Mouse (Mus musculus) ES-CJ7 (cell line): Measurements from ENCODE around the gene Ttbk2.

Experiments used
- DNase-seq: peaks from one replicate; pipeline ENCODE4 v3.0.0; 2011; ENCODE audit warnings: low read depth, low spot score

The Ttbk2 gene

GRCm38 (mm10) chr2:120850424-120851082 lies at the start of gene Ttbk2:
TSS of gene Ttbk2 (minus strand) at chr2:120850604.
- DNase-seq = peak; percentile 97

GRCm38 (mm10) chr2:120896361-120896760 lies 46.0 kb upstream of the Ttbk2 start:
- no peak for DNase-seq

GRCm38 (mm10) chr2:120887601-120888000 lies 37.2 kb upstream of the Ttbk2 start:
- DNase-seq = no peak

DNA sequence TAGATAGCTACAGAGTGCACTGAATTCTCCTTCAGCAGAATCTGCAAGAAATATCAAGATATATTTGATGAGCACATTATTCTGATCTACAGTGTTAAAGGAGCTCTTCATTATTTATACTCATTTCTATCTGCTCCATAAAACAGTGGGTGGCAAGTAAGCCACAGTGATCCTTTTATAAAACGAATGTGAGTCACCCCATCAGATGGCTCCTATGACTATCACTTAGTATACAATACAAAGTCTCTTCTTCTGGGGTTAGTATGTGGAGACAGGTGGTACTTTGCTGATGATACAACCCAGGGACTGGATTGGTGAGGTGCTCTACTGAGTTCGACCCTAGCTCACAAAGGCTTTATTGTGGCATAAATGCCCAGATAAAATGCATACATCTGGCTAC lies 22.8 kb upstream of the Ttbk2 start:
- DNase-seq = no peak

DNA sequence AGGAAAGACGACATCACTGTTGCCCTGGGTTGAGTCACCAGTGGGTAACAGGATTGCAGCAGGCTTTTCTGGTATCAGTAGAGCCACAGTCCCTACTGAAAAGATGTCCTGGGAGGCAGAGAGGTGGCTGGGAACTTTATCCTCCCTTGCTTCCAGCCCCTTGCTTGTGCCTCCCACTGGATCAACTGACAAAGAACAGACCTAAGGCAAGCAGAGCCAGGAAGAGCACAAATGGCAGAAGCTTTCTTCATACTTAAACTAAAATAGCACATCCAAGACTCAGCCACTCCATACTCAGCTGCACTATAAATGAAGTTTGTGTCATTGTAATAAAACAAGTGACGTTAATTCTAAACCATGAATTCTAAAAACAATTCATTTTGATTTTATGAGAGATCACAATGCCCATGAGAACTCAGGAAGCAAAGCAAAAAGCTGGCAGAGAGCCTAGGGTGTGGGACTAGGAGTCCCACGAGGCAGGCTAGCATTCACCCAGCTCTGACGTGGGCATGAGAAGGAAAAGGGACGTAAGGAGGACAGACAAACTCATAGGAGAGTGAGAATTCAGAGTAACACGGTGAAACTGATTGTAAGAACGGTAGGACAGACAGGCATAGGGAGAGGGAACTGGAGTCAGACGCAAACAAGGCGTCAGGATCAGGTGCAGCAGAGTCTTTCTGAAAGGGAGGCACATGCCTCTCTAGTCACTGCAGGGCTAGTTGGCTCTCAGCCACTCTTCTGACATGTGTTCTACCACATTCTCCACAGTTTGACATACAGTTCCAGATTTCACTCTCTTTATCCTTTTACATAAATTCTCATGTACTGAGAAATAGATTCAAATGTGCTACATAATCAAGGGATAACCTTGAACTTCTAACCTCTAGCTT lies 21.3 kb upstream of the Ttbk2 start:
- DNase-seq = no peak

GRCm38 (mm10) chr2:120867336-120867735 lies 16.9 kb upstream of the Ttbk2 start:
- no peak for DNase-seq

- DNase-seq = no peak
Measured at GRCm38 (mm10) chr2:120866561-120866960, 16.2 kb upstream of the Ttbk2 start.

DNA sequence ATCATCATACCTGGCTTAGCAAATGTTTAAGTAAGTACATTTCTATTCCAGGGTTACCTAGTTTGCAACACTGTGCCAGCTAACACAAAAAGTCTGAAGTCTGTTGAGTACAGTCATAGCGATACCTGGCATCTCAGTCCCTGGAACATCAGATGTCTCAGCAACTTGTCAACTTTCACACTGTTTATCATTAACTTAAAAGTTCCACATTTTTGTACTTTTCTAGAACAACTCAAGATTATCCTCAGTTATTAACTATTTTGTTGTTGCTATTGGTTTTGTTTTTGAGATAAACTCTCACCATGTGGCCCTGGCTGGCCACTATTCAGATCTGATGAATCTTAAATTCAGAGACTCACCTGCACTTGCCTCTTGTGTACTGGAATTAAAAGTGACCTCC lies 13.0 kb upstream of the Ttbk2 start:
- DNase-seq = no peak

DNA sequence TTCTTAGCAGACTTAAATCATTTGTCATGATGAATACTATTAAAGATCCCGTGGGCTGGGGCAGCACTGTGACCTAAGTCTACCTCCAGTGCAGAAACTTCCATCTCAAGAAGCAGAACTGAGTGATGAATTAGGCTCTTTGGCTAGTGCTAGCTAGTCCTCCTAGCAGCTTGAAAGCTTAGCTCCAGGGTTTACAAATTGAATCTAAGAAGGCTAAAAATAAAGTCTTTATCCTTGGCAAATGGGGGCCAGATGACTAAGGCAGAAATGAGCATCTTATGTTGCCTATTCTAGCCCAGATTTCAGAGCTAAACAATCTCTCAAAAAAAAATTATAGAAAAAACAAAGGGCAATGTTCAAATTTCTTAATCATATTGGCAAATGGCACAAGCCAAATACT lies 10.3 kb upstream of the Ttbk2 start:
- no peak for DNase-seq

DNA sequence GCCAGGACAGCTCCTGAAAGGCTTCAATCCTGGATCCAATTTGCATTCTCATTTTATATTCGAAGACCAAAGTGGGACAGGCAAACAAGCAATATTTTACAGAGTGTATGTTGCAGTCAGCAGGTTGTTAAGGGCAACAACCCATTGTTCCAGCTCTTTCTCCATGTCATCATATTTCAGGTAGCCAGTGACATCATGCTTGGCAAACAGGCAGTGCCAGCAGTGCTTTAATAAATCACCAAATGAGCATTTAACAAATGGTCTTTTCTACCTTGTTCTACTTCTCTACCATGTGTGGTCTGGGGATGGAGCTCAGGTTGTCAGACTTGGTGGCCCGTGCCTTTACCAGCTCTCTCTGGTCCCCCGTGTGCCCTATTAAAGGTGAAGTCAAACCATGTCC lies 7.7 kb upstream of the Ttbk2 start:
- no peak for DNase-seq

DNA sequence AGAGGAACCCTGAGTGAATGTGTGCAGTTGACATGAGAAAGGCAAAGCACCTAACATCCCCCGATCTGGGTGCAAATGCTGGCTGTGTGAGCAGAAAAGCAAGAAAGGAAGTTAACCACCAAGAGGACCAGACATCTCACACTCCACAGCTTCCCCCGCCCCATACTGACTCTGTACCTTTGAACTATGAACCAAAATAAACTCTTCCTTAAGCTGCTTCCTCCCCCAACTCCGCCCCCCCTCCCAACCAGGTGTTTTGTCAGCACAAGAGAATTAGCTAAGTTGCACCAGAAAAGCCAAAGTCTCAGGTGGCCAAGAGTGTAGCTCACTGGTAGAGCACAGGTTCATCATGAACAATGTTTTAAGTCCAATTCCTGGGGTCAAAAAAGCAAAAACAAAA lies 2.7 kb upstream of the Ttbk2 start:
- DNase-seq = no peak

DNA sequence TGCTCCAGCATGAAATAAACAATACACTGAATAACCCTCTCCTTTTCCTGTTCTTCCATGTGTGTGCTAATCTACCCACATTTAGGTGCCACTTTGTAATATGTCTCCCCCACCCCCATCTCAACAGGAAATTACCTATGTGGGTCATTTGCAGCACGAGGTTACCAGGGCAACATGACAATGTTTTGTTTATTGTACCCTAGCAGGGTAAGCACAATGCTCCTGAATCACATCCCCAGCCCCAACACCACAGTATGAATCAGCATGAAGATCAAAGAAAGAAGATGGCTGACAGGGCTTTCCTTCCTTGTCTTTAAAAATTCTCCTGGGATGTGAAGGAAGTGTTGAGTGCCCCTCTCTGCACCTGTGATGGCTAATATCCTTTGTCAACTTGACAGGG lies 2.2 kb upstream of the Ttbk2 start:
- DNase-seq = no peak

DNA sequence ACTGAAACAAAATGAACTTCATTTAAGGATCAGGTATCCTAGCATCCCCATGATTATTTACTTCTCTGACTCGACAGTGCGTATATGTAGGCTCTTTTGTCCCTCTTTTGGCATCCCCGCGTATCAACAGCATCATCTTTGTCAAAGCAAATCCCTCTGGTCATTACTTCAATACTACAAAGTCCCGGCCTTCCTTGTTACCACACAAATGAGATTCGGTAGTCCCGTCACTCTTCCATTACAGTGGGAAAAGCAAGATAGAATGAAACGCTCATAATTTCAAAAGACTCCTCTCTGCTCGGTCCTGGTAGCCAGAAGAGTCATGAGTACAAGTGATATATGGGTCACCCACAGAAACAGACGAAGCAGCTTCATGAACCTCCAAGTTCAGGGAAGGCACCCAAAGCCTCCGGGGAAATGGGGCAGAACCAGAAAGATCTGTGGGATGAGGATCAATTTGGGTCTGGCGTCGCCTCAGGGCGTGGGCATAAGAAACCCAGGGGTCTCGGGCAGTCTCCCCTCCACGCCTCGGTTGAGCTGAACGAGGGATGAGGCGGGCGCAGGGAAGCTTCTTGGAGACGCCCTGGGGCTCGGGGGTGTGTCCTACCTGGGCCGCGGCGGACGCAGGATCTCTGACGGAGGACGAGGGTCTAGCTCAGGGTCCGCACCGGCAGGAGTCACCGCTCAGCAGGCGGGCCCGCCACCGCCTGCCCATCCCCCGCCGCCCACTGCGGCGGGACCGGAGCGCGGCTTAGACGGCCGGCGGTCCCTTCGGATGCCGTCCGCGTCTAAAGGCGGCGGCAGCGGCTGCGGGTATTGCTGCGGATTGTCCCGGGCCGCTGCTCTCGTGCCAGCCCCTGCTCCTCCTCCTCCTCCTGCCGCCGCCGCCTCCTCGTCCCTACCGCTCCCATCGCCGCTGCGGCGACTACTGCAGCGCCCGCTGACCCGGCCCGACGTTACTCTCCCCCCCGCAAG lies 668 bp downstream of the Ttbk2 start, which contains the start of gene Cdan1:
Gene Cdan1, minus strand, starts transcription at position 680 of the 975 bp plus-strand sequence.
- peak; percentile 41 for DNase-seq

DNA sequence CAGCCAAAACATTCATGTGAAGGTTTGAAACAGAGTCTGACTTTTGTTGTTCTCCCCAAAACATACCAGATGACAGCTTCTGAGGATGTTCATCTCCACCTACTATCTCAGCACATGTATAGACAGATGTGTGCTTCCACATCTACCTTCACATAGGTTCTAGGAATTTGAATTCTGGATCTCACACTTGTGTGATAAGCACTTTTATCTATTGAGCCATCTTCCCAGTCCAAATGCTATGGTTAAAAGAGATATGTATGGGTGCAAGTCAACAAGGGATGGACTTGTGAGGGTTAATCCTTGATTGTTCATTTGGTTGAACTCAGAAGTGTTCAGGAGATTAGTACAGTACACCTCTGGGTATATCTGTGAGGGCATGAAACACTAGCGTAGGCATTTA lies 5.1 kb downstream of the Ttbk2 start:
- DNase-seq = no peak

DNA sequence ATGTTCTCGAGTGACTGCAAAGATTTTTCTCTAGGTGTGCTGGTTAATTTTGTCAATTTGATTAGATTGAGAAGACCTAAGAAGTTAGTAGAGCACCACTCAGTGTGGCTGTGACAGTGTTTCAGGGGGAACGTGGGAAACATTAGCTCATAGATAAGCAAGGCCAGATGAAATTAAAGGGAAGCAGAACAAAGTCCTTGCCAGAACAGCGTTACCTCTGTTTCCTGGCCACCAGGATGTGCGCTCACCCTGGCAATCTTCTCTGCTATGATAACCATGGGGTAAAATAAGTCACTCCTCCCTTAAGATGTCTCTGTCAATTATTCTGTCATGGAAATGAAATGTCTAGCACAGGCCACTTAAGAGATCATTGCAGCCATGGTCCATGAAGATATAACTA lies 6.4 kb downstream of the Ttbk2 start:
- DNase-seq = no peak

DNA sequence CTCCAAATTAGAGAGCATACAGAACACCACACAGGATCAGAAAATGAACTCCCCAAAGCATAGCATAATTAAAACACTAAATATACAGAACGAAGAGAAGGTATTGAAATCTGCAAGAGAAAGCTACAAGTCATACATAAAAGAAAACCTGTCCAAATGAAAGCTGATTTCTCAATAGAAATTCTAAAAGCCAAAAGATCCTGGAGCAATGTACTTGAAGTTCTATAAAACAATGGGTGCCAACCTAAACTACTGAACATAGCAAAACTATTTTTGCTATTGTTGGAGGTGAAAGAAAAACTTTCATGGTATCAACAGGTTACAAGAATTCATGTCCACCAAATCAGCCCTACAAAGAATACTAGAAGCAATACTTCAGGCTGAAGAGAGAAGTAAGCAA lies 9.2 kb downstream of the Ttbk2 start:
- DNase-seq = no peak

GRCm38 (mm10) chr2:120835167-120835566 lies 15.2 kb downstream of the Ttbk2 start:
- no peak for DNase-seq

- no peak for DNase-seq
Measured at GRCm38 (mm10) chr2:120826936-120827638, 23.3 kb downstream of the Ttbk2 start.

GRCm38 (mm10) chr2:120770265-120770935 lies 80.0 kb downstream of the Ttbk2 start:
- DNase-seq = no peak

- peak; percentile 23 for DNase-seq
Measured at GRCm38 (mm10) chr2:120761922-120762321, 88.5 kb downstream of the Ttbk2 start.

DNA sequence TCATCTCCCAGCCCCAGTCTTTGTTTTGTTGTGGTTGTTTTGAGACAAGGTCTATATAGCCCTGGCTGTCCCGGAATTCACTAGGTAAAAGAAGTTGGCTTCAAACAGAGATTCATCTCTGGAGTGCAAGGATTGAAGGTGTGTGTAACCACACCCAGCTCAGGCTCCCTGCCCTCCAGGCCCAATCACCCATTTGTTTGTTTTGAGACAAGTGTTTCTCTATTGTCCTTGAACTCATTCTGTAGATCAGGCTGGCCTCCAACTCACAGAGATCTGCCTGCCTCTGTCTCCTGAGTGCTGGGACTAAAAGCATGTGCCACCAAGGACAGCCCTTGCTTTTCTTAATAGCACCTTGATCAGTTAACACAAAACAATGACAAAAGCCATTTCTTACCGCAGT lies 102.4 kb downstream of the Ttbk2 start:
- DNase-seq = no peak
